Mouse (Mus musculus) testis, adult 2 months (tissue): Measurements from ENCODE around the gene Nrip1. TPM values are rescaled to one million over a fixed set of nuclear protein-coding genes. Genes with fewer than 3 reads are reported as not detected.

Experiments used
- H3K27ac ChIP-seq: fragments of 200-500 bp; 2 replicates; pipeline ENCODE4 v1.5.1; 2012; ENCODE audit warnings: low read depth, low read length; ENCODE audit not compliant: control insufficient read depth, insufficient read depth
- H3K27me3 ChIP-seq: fragments of 200-500 bp; 2 replicates; pipeline ENCODE4 v1.6.1; 2012; ENCODE audit warnings: mild to moderate bottlenecking, low read length, moderate library complexity; ENCODE audit not compliant: control insufficient read depth, insufficient read depth
- H3K36me3 ChIP-seq: fragments of 200-500 bp; 2 replicates; pipeline ENCODE4 v1.6.1; 2012; ENCODE audit warnings: mild to moderate bottlenecking, low read length; ENCODE audit not compliant: control insufficient read depth, insufficient read depth
- H3K4me1 ChIP-seq: fragments of 200-500 bp; 2 replicates; pipeline ENCODE4 v1.6.1; 2012; ENCODE audit warnings: low read length; ENCODE audit not compliant: control insufficient read depth, insufficient read depth
- H3K4me3 ChIP-seq: fragments of 200-500 bp; 2 replicates; pipeline ENCODE4 v1.5.1; 2012; ENCODE audit warnings: low read depth, mild to moderate bottlenecking, low read length, moderate library complexity, mixed read lengths; ENCODE audit not compliant: control insufficient read depth
- CTCF ChIP-seq: fragments of 200-500 bp; IDR thresholded peaks from 2 replicates; pipeline ENCODE4 v1.5.1; 2012; ENCODE audit warnings: low read depth, mild to moderate bottlenecking, inconsistent platforms, low read length, moderate library complexity; ENCODE audit not compliant: control insufficient read depth, insufficient read depth, insufficient replicate concordance
- POLR2A ChIP-seq: fragments of 200-500 bp; IDR thresholded peaks from 2 replicates; pipeline ENCODE4 v1.6.1; 2012; ENCODE audit warnings: low read depth, mild to moderate bottlenecking, inconsistent platforms, low read length, moderate library complexity; ENCODE audit not compliant: control insufficient read depth
- polyA plus RNA-seq: library from polyadenylated mRNA; depleted of rRNA; stranded (reverse); fragments of >200 nt; gene quantifications from 2 replicates; pipeline ENCODE4 v1.2.3, GENCODE M21; 2012

Gene Nrip1
- polyA plus RNA-seq, 1 experiment: 1.9 TPM

- TF ChIP-seq POLR2A: no peak
- no peak for TF ChIP-seq CTCF
- Histone ChIP-seq H3K36me3 (no peaks in the 10 kb centered on the region), H3K27me3 (no peaks in the 10 kb centered on the region), H3K4me1 (no peaks in the 10 kb centered on the region; the same call in 1 of the 2 replicates), H3K27ac (no peak overlapping the region), H3K4me3 (no peak overlapping the region)
Observed at GRCm38 (mm10) chr16:76335913-76336312, 37.7 kb downstream of the Nrip1 start.

- Histone ChIP-seq H3K4me3 (no peak overlapping the region), H3K27ac (no peak overlapping the region), H3K36me3 (no peaks in the 10 kb centered on the region), H3K27me3 (no peaks in the 10 kb centered on the region), H3K4me1 (no peaks in the 10 kb centered on the region)
- TF ChIP-seq POLR2A (no peak), CTCF (no peak)
Observed at GRCm38 (mm10) chr16:76332127-76332526, 41.5 kb downstream of the Nrip1 start.

- H3K4me3 ChIP-seq: no peak overlapping the region
Observed at GRCm38 (mm10) chr16:76331231-76331630, 42.4 kb downstream of the Nrip1 start.

GRCm38 (mm10) chr16:76325315-76325710 lies 48.3 kb downstream of the Nrip1 start:
- Histone ChIP-seq H3K4me3 (no peak overlapping the region), H3K4me1 (no peaks in the 10 kb centered on the region; the same call in 1 of the 2 replicates), H3K36me3 (no peaks in the 10 kb centered on the region), H3K27ac (no peak overlapping the region), H3K27me3 (no peaks in the 10 kb centered on the region)
- TF ChIP-seq CTCF (no peak), POLR2A (no peak)

More at GRCm38 (mm10) chr16:76331231-76331630, 42.4 kb downstream of the Nrip1 start:
- Histone ChIP-seq H3K27ac (no peak overlapping the region), H3K27me3 (no peaks in the 10 kb centered on the region), H3K4me1 (no peaks in the 10 kb centered on the region), H3K36me3 (no peaks in the 10 kb centered on the region)
- TF ChIP-seq CTCF: no peak
- TF ChIP-seq POLR2A: no peak

GRCm38 (mm10) chr16:76324411-76325314 lies 49.0 kb downstream of the Nrip1 start:
- no peak overlapping the region for H3K4me3 ChIP-seq
- TF ChIP-seq CTCF (no peak), POLR2A (no peak)
- H3K27me3 ChIP-seq: no peaks in the 10 kb centered on the region
- no peaks in the 10 kb centered on the region; the same call in 1 of the 2 replicates for H3K4me1 ChIP-seq
- H3K27ac ChIP-seq: no peak overlapping the region
- no peaks in the 10 kb centered on the region for H3K36me3 ChIP-seq

GRCm38 (mm10) chr16:76323594-76324307 lies 49.9 kb downstream of the Nrip1 start:
- no peaks in the 10 kb centered on the region; the same call in 1 of the 2 replicates for H3K4me1 ChIP-seq
- H3K27me3 ChIP-seq: no peaks in the 10 kb centered on the region
- no peak overlapping the region for H3K4me3 ChIP-seq
- H3K27ac ChIP-seq: peak overlapping the region; percentile 16; the same call in 1 of the 2 replicates
- TF ChIP-seq POLR2A (no peak), CTCF (no peak)
- H3K36me3 ChIP-seq: no peaks in the 10 kb centered on the region

GRCm38 (mm10) chr16:76323141-76323540 lies 50.5 kb downstream of the Nrip1 start:
- Histone ChIP-seq H3K27ac (no peak overlapping the region), H3K4me1 (no peaks in the 10 kb centered on the region; the same call in 1 of the 2 replicates), H3K4me3 (no peak overlapping the region), H3K36me3 (no peaks in the 10 kb centered on the region), H3K27me3 (no peaks in the 10 kb centered on the region)
- no peak for TF ChIP-seq CTCF
- no peak for TF ChIP-seq POLR2A
